Mouse (Mus musculus) layer of hippocampus, adult 8-10 months (tissue): ENCODE results near the gene Pdp2. TPM values are rescaled to one million over a fixed set of nuclear protein-coding genes. Genes with fewer than 3 reads are reported as not detected.
A peak's percentile ranks its signal among the peaks of the same experiment; 100 is the strongest.
"Not testable (repeated sequence)": the region's sequence is repeated elsewhere in the genome, so short reads cannot be mapped to it uniquely, and the experiment has no call there.

Experiments used
- DNase-seq, 2 experiments: peaks; one replicate each; pipeline ENCODE4 v3.0.0; 2022; ENCODE audit warnings: low spot score in 2 of 2
- total RNA-seq, 4 experiments: library from RNA; stranded (reverse); gene quantifications; 2 replicates each; pipeline ENCODE4 v1.2.4; 2022

Pdp2 gene
- 10 to 100 TPM in 1 of 4 experiments, 1 to 10 TPM in 3; 8.0 to 10.2 (median 9.0) TPM for total RNA-seq

DNA sequence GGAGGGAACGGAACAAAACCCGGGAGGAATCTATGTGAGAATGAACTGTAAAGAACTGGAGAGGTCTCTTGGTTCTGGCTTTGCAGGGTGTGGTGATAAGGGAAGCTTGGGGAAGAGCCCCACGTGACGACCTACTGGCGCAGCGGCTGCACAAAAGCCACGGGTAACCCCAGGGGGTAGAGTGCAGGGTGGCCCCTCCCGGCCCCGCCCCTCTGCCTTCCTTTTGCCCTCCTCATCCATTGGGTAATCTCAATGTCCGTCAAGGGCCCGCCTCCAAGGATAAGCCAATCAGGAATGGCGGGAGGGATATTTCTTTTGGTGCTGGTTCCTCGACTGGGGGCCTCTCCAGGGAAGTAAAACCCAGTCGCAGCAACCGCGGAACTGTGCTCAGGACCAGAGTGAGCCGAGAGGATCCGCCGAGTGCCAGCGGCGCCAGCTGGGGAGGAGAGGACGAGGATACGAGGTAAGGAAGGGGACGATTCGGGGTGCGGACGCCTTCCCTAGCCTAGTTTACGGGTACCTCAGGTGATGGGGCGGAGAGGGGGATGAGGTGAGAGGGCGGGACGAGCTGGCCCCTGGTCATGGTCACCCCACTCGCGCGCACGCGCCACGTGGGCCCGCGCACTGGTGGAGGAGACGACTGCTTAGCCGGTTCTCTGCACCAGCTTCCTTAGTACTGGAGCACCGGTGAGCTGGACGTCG is at the start of gene Pdp2:
Gene Pdp2 (plus strand): TSS at position 319 of the 702 bp plus-strand sequence.
- peak; percentile 90 to 93 for DNase-seq

GRCm38 (mm10) chr8:104541515-104541880 is 49.8 kb upstream of the Pdp2 start:
- DNase-seq, result no peak

DNA sequence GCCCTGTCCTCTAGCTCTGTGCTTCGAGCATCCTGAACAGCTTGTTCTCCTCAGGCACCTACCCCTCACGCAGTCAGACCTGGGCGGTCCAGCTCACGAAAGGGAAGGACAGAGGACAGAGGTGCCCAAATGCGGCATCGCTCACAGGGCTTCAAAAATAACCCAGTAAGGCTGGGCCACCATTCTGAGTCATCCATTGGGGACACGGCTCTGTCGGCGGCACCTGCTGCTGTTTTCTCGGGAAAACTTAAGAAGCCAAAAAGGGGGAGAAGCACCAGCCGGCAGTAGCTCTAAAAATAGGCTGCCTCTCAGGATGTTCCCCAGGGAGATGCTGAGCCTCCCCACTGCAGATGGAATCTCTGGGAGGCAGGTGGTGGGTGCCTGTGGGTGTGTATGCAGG is 49.1 kb upstream of the Pdp2 start:
- DNase-seq, result peak; percentile 72 to 80

GRCm38 (mm10) chr8:104543440-104544045 is 47.7 kb upstream of the Pdp2 start:
- no peak for DNase-seq

DNA sequence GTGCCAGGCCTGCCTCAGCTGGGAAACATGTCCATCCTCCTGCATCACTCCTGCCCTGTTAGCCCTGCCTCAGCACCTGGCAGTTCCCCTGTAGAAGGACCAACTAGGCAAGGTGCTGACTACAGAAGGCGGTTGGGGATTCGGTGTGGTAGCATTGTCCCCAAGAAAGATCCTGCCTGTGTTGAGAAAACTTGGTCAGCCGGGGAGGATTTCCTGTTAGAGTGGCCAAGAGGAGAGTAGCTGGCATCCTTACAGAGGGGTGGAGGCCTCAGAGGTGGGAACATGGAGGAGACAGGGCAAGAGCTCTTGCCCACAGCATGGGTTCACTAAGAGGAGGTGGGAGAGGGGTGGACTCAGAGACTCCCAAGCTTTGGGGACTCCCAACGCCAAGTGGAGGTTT is 36.1 kb upstream of the Pdp2 start:
- DNase-seq, result no peak

GRCm38 (mm10) chr8:104557226-104557625 is 34.0 kb upstream of the Pdp2 start:
- DNase-seq, result no peak

DNA sequence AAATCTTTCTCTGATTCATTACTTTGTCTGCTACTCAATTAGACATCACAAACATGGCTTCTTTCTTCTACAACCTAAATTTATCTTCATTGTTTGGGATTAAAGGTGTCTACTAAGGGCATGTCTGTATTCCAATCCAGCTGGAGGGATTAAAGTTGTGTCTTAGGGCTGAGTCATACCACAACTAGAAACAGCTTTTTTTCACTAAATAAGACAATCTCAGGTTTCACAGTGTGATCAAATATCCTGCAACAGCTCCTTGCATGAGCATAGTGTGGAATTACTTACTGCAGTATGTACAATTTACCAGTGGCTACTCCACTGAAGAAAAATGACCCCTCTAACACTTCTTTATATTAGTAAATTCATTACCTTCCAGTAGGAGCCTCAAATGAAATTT is 30.5 kb upstream of the Pdp2 start:
- DNase-seq, result no peak

DNA sequence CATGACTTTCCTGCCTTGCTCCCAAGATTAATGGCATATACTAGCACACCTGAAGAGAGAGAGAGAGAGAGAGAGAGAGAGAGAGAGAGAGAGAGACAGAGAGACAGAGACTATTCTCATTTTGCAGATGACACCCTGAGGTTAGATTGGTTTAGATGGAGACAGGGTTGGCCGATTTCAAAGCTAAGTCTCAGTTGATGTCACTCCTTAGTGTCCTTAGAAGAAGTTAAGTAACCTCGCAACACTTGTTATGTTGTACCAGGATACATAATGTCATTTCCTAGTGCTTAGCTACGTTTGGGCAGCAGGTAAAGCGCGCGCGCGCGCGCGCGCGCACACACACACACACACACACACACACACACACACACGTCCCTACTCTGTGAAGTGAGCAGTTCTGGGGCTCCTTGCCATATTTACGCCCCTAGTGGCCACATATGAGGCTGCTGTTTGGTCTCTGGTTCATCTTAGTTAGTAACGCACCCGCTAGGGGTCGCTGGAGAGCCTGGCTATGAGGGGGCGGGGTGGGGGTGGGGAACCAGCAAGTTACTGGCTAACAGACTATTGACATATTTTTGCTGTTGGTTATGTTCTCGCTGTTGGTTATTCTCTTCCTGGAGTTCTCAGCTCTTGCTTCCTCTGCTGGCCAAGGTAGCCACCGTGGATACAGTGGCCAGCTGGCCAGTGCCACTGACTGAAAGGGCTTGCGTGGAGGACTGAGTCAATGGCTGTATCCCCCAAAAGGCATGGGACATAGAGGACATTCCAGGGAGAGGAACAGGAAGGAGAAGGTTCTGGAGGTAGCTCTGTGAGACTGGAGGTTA is 26.4 kb upstream of the Pdp2 start:
- DNase-seq, result peak; percentile 69 to 87

- DNase-seq, result no peak
Observed at GRCm38 (mm10) chr8:104565457-104565798, 25.8 kb upstream of the Pdp2 start.

DNA sequence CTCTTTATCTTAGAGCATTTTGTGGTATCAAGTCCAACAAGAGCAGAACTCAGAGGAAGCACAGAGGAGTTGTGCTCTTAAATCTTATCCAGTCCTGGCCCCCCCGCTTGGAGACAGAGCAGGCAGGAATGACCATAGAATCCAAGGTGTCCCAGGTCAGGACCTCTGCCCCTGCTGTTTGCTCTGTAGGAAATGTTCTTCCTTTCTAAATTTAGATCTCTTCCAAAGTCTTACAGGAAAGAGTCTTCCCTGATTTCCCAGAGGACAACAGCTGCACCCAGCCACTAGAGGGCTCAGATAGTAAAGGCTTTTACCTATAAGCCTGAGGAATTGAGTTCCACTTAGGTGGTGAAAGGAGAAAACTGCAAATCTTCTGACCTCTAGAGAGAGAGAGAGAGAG is 21.7 kb upstream of the Pdp2 start:
- no peak for DNase-seq

DNA sequence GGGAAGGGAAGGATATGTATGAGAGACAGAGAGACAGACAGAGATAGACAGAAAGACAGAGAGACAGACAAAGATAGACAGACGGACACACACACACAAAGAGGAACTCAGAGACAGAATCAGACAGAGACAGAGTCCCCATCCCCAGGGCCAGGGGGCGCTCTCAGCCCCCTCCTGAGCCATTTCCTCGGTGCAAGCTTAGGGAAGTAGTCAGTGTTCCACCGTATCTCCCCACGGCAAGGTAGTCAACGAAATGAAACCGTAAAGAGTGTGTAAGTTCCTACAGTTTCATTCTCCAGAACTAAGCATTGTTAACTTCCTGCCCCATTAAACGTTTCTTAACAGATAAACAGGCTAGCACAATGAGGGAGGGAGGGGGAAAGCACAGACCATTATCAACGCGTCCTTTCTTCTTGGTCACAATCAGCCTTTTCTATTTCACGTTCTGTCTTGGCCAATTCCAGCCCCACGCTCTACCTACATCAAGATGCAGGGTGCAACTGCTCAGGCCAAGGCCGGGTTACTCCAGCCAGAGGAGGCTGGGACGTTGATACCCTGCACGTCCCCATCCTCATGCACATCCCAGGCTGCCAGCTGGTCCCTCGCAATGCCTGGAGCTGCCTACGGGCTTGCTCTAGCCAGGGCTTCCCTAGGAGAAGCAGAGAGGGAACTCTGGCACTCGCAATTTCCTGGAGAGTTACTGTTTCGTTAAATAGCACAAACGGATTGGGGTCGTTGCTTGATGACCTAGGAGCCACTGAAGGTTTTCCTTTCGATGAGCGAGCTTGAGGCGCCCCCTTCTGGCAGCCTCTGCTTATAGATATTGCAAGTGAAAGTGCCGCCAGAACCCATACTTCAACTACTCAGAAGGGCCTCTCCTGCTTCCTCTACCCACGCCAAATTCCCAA is 20.6 kb upstream of the Pdp2 start:
- peak; percentile 49 to 86 for DNase-seq

GRCm38 (mm10) chr8:104576820-104577219 is 14.4 kb upstream of the Pdp2 start:
- DNase-seq, result no peak

- DNase-seq, result not testable (repeated sequence)
Observed at GRCm38 (mm10) chr8:104577606-104578005, 13.6 kb upstream of the Pdp2 start.

GRCm38 (mm10) chr8:104584522-104584921 is 6.7 kb upstream of the Pdp2 start:
- no peak for DNase-seq

GRCm38 (mm10) chr8:104590284-104590683 is 967 bp upstream of the Pdp2 start:
- no peak for DNase-seq

GRCm38 (mm10) chr8:104591856-104592255 is 605 bp downstream of the Pdp2 start:
- no peak for DNase-seq

DNA sequence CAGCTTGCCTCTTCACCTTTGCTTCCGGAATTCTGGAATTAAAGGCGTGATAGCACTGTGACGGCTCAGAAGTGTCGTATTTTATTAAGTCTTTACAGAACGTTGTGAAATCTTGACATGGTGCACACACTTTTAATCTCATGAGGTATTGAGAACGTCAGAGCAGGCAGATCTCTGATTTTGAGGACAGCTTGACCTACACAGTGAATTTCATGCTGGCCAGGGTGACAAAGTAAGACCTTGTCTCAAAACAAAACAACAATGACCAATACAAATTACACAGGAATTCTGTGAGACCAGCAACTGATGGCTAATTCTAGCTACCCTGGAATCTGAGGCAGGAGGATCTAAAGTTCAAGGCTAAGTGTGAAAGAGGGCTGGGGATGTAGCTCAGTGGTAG is 1.3 kb downstream of the Pdp2 start:
- DNase-seq, result no peak

- no peak for DNase-seq
Observed at GRCm38 (mm10) chr8:104593536-104594325, 2.5 kb downstream of the Pdp2 start.

DNA sequence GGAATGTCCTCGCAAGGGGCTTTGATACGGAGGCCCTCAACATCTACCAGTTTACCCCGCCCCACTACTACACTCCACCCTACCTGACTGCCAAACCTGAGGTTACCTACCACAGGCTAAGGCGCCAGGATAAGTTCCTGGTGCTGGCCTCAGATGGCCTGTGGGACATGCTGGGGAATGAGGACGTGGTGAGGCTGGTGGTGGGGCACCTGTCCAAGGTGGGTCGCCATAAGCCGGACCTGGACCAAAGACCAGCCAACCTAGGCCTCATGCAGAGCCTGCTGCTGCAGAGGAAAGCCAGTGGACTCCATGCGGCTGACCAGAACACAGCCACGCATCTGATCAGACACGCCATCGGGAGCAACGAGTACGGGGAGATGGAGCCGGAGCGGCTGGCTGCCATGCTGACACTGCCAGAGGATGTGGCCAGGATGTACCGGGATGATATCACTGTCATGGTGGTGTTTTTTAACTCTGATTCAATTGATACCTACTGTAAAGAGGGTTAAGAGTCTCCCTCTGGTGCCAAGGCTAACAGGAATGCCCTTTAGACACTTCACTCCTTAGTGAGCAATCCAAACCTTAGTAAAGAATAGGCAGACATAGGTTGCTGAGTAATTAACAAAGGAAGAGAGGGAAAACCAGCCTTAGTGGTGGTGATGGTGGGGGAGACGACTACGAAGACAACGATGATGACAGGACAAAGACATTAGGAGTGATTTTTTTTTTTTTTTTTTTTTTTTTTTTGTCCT is 3.5 kb downstream of the Pdp2 start:
- no peak for DNase-seq
